Mouse (Mus musculus): ENCODE results near the gene Olfr1368. TPM values are rescaled to one million over a fixed set of nuclear protein-coding genes. Genes with fewer than 3 reads are reported as not detected.

Gene Olfr1368
- polyA plus RNA-seq (2012; rRNA removed): not detected in 2 replicates

DNA sequence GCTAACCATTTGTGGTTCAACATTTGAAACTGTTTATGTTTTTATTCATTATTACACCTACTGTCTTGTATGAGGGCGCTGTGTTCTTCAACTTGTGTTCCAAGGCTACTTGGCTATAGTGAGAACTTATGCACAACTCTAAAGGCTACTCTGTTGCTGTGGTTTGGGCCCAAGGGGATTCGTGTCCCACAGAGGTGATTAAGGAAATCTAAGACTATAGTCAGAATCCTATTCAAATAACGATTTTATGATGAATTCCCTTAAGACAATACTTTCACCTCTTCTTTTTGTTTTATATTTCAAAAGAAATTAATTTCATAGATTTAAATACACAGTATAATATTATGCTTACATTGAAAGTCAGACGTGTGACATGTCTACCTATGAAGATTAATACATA lies at the start of gene Olfr1368:
Gene Olfr1368 (minus strand): TSS at position 101 of the 400 bp plus-strand sequence.
- Histone ChIP-seq H3K4me3 (ENCODE audit: low read depth, low read length) (no peak within 1 kb of the TSS), H3K27ac (ENCODE audit: insufficient read depth, low read depth, low read length) (no peak within 1 kb of the TSS), H3K27me3 (ENCODE audit: control insufficient read depth, insufficient read depth, low read length) (no peaks in the 10 kb centered on the region), H3K36me3 (ENCODE audit: control insufficient read depth, insufficient read depth, low read length) (no peaks in the 10 kb centered on the region), H3K4me1 (ENCODE audit: control insufficient read depth, insufficient read depth, insufficient read length, low read length) (no peaks in the 10 kb centered on the region)
- 70% methylated on average over 4 of the region's 4 CpGs for WGBS
- TF ChIP-seq POLR2A (IDR thresholded peaks at IDR 0.05; ENCODE audit: low read depth, low read length) (no peak), CTCF (IDR thresholded peaks at IDR 0.05; ENCODE audit: extremely low read depth, insufficient read length, insufficient replicate concordance, low read depth, low read length) (no peak)

DNA sequence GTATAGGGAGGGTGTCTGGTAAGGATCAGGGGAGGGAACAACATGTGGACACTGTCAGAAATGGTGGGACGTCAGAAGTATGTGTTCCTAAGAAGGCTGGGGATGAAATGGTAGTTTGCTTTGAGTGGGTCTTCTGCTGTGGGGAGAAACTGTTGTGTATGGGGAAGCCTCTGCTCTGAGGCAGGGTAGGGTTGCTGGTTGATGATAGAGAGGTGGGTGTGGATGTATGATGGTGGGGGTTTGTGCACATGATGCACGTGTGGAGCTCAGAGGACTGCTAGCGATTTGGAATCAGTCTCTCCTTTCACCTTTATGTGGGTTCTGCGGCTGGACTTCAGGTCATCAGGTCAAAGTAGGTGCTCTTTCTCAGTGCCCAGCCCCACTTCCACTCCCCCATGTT lies 39.9 kb upstream of the Olfr1368 start:
- Histone ChIP-seq H3K36me3 (ENCODE audit: control insufficient read depth, insufficient read depth, low read length) (peaks cover 55% of the 10 kb centered on the region), H3K4me3 (ENCODE audit: low read depth, low read length) (no peak overlapping the region), H3K4me1 (ENCODE audit: control insufficient read depth, insufficient read depth, insufficient read length, low read length) (no peaks in the 10 kb centered on the region; the same call in 1 of the 2 replicates), H3K27ac (ENCODE audit: insufficient read depth, low read depth, low read length) (no peak overlapping the region), H3K27me3 (ENCODE audit: control insufficient read depth, insufficient read depth, low read length) (no peaks in the 10 kb centered on the region)
- no peak for TF ChIP-seq CTCF (IDR thresholded peaks at IDR 0.05; ENCODE audit: extremely low read depth, insufficient read length, insufficient replicate concordance, low read depth, low read length)
- no peak for TF ChIP-seq POLR2A (IDR thresholded peaks at IDR 0.05; ENCODE audit: low read depth, low read length)
- WGBS: 84% methylated on average over 4 of the region's 4 CpGs

- TF ChIP-seq CTCF (IDR thresholded peaks at IDR 0.05; ENCODE audit: extremely low read depth, insufficient read length, insufficient replicate concordance, low read depth, low read length): no peak
- no peak for TF ChIP-seq POLR2A (IDR thresholded peaks at IDR 0.05; ENCODE audit: low read depth, low read length)
- H3K27ac ChIP-seq (ENCODE audit: insufficient read depth, low read depth, low read length): no peak overlapping the region
- peaks cover 40% of the 10 kb centered on the region for H3K36me3 ChIP-seq (ENCODE audit: control insufficient read depth, insufficient read depth, low read length)
- no peak overlapping the region for H3K4me3 ChIP-seq (ENCODE audit: low read depth, low read length)
- 84% methylated on average over 7 of the region's 7 CpGs for WGBS
- H3K4me1 ChIP-seq (ENCODE audit: control insufficient read depth, insufficient read depth, insufficient read length, low read length): no peaks in the 10 kb centered on the region; the same call in 1 of the 2 replicates
- no peaks in the 10 kb centered on the region for H3K27me3 ChIP-seq (ENCODE audit: control insufficient read depth, insufficient read depth, low read length)
These were observed 38.0 kb upstream of the Olfr1368 start for GRCm38 (mm10) chr13:21183661-21184060.

- Histone ChIP-seq H3K4me1 (ENCODE audit: control insufficient read depth, insufficient read depth, insufficient read length, low read length) (peaks cover 3% of the 10 kb centered on the region; the same call in 1 of the 2 replicates), H3K27ac (ENCODE audit: insufficient read depth, low read depth, low read length) (no peak overlapping the region), H3K27me3 (ENCODE audit: control insufficient read depth, insufficient read depth, low read length) (no peaks in the 10 kb centered on the region), H3K4me3 (ENCODE audit: low read depth, low read length) (no peak overlapping the region), H3K36me3 (ENCODE audit: control insufficient read depth, insufficient read depth, low read length) (peaks cover 34% of the 10 kb centered on the region)
- WGBS: 94% methylated on average over 6 of the region's 6 CpGs
- TF ChIP-seq CTCF (IDR thresholded peaks at IDR 0.05; ENCODE audit: extremely low read depth, insufficient read length, insufficient replicate concordance, low read depth, low read length) (no peak), POLR2A (IDR thresholded peaks at IDR 0.05; ENCODE audit: low read depth, low read length) (no peak)
These were observed 37.4 kb upstream of the Olfr1368 start for GRCm38 (mm10) chr13:21183066-21183465.

- H3K4me1 ChIP-seq (ENCODE audit: control insufficient read depth, insufficient read depth, insufficient read length, low read length): peaks cover 8% of the 10 kb centered on the region; the same call in 1 of the 2 replicates
- H3K36me3 ChIP-seq (ENCODE audit: control insufficient read depth, insufficient read depth, low read length): peaks cover 30% of the 10 kb centered on the region
- TF ChIP-seq CTCF (IDR thresholded peaks at IDR 0.05; ENCODE audit: extremely low read depth, insufficient read length, insufficient replicate concordance, low read depth, low read length): no peak
- no peak for TF ChIP-seq POLR2A (IDR thresholded peaks at IDR 0.05; ENCODE audit: low read depth, low read length)
- no peaks in the 10 kb centered on the region for H3K27me3 ChIP-seq (ENCODE audit: control insufficient read depth, insufficient read depth, low read length)
- no peak overlapping the region for H3K27ac ChIP-seq (ENCODE audit: insufficient read depth, low read depth, low read length)
- WGBS: 54% methylated on average over 7 of the region's 7 CpGs
- no peak overlapping the region for H3K4me3 ChIP-seq (ENCODE audit: low read depth, low read length)
These were observed 36.3 kb upstream of the Olfr1368 start for GRCm38 (mm10) chr13:21181996-21182395.

DNA sequence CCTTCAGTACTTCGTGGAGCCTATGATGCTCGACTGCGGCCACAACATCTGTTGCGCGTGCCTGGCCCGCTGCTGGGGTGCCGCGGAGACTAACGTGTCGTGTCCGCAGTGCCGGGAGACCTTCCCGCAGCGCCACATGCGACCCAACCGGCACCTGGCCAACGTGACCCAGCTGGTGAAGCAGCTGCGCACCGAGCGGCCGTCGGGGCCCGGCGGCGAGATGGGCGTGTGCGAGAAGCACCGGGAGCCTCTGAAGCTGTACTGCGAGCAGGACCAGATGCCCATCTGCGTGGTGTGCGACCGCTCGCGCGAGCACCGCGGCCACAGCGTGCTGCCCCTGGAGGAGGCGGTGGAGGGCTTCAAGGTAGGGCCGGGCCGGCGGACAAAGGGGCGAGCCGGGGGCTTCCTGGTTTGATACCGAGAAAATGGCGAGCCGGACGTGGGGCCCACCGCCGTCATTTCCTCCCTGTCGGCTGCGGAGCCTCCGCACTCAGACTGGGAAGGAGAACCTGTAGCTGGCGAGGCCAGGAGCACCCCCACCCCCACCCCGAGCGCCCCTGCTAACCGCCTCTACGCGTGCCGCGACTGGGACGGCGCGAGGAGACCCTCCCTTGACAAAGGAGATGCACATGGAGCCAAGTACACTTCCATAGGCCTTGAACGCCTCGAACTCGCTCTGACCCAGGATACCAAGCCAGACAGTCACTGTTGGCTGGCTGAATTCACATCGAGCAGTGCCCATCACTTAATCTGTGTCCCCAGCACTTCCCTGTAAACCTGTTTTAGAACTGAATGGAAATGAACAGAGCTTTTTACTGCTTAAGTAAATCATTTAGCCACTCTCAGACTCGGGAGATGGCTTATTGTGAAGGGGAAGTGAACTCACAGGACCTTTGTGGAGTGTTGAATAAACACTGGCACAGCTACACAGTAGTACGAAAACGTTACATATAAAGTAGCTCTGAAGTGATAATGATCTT lies 35.2 kb upstream of the Olfr1368 start:
- no peaks in the 10 kb centered on the region for H3K27me3 ChIP-seq (ENCODE audit: control insufficient read depth, insufficient read depth, low read length)
- WGBS: under 1% methylated on average over 71 of the region's 71 CpGs
- peaks cover 23% of the 10 kb centered on the region for H3K36me3 ChIP-seq (ENCODE audit: control insufficient read depth, insufficient read depth, low read length)
- TF ChIP-seq POLR2A (IDR thresholded peaks at IDR 0.05; ENCODE audit: low read depth, low read length) (no peak), CTCF (IDR thresholded peaks at IDR 0.05; ENCODE audit: extremely low read depth, insufficient read length, insufficient replicate concordance, low read depth, low read length) (no peak)
- H3K4me3 ChIP-seq (ENCODE audit: low read depth, low read length): peak overlapping the region; percentile 73
- peaks cover 8% of the 10 kb centered on the region; the same call in 1 of the 2 replicates for H3K4me1 ChIP-seq (ENCODE audit: control insufficient read depth, insufficient read depth, insufficient read length, low read length)
- H3K27ac ChIP-seq (ENCODE audit: insufficient read depth, low read depth, low read length): peak overlapping the region; percentile 87

Measured in small intestine, adult 2 months (tissue).